Mouse (Mus musculus) testis, adult 2 months (tissue): Measurements from ENCODE around the gene Cish. TPM values are rescaled to one million over a fixed set of nuclear protein-coding genes. Genes with fewer than 3 reads are reported as not detected.

ENCODE experiments used
- H3K27ac ChIP-seq: fragments of 200-500 bp; 2 replicates; pipeline ENCODE4 v1.5.1; 2012; ENCODE audit warnings: low read depth, low read length; ENCODE audit not compliant: control insufficient read depth, insufficient read depth
- H3K27me3 ChIP-seq: fragments of 200-500 bp; 2 replicates; pipeline ENCODE4 v1.6.1; 2012; ENCODE audit warnings: mild to moderate bottlenecking, low read length, moderate library complexity; ENCODE audit not compliant: control insufficient read depth, insufficient read depth
- H3K36me3 ChIP-seq: fragments of 200-500 bp; 2 replicates; pipeline ENCODE4 v1.6.1; 2012; ENCODE audit warnings: mild to moderate bottlenecking, low read length; ENCODE audit not compliant: control insufficient read depth, insufficient read depth
- H3K4me1 ChIP-seq: fragments of 200-500 bp; 2 replicates; pipeline ENCODE4 v1.6.1; 2012; ENCODE audit warnings: low read length; ENCODE audit not compliant: control insufficient read depth, insufficient read depth
- H3K4me3 ChIP-seq: fragments of 200-500 bp; 2 replicates; pipeline ENCODE4 v1.5.1; 2012; ENCODE audit warnings: low read depth, mild to moderate bottlenecking, low read length, moderate library complexity, mixed read lengths; ENCODE audit not compliant: control insufficient read depth
- CTCF ChIP-seq: fragments of 200-500 bp; IDR thresholded peaks from 2 replicates; pipeline ENCODE4 v1.5.1; 2012; ENCODE audit warnings: low read depth, mild to moderate bottlenecking, inconsistent platforms, low read length, moderate library complexity; ENCODE audit not compliant: control insufficient read depth, insufficient read depth, insufficient replicate concordance
- POLR2A ChIP-seq: fragments of 200-500 bp; IDR thresholded peaks from 2 replicates; pipeline ENCODE4 v1.6.1; 2012; ENCODE audit warnings: low read depth, mild to moderate bottlenecking, inconsistent platforms, low read length, moderate library complexity; ENCODE audit not compliant: control insufficient read depth
- polyA plus RNA-seq: library from polyadenylated mRNA; depleted of rRNA; stranded (reverse); fragments of >200 nt; gene quantifications from 2 replicates; pipeline ENCODE4 v1.2.3, GENCODE M21; 2012

The Cish gene
- polyA plus RNA-seq, 1 experiment: 2.7 TPM

DNA sequence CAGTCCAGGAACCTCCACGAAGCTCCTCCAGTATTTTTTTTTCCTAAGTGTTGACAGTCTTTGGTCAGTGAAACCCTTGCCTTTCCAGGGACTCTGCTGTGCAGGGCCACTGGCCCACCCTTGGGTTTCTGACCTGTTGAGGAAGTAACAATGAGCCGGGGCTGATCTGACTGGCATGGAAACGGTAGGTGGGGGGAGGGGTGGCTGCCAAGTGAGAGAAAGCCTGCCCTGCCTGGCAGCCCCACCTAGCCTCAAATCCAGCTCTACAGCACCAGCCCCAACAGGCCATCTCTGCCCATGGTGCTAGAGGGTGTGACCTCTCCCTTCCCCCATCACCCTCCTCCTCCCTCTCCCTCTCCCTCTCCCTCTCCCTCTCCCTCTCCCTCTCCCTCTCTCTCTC is 10.8 kb upstream of the Cish start:
- TF ChIP-seq CTCF (no peak), POLR2A (no peak)
- H3K27ac ChIP-seq: no peak overlapping the region
- no peaks in the 10 kb centered on the region for H3K27me3 ChIP-seq
- no peak overlapping the region for H3K4me3 ChIP-seq
- no peaks in the 10 kb centered on the region for H3K36me3 ChIP-seq
- peaks cover 3% of the 10 kb centered on the region for H3K4me1 ChIP-seq

DNA sequence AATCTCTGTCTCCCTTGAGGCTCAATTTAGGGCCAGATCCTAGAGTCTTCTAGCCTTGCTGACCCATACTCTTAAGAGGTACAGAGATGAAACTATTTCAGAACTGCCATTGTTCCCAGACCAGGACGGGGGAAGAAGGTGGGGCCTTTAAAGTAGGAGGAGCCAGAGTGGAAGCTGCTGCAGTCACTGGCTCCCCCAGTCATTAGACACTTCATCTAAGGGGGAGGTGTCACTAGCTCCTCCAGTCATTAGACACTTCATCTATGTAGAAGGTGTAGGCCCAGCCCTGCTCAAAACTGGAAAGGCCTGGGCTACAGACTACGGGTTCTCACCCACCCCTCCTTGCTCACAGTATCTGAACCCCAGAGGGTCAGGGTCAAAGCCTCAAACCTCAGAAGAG is 8.5 kb upstream of the Cish start:
- H3K4me3 ChIP-seq: no peak overlapping the region
- H3K27me3 ChIP-seq: no peaks in the 10 kb centered on the region
- H3K27ac ChIP-seq: no peak overlapping the region
- H3K4me1 ChIP-seq: peaks cover 3% of the 10 kb centered on the region; the same call in 1 of the 2 replicates
- H3K36me3 ChIP-seq: no peaks in the 10 kb centered on the region
- TF ChIP-seq CTCF: no peak
- no peak for TF ChIP-seq POLR2A

DNA sequence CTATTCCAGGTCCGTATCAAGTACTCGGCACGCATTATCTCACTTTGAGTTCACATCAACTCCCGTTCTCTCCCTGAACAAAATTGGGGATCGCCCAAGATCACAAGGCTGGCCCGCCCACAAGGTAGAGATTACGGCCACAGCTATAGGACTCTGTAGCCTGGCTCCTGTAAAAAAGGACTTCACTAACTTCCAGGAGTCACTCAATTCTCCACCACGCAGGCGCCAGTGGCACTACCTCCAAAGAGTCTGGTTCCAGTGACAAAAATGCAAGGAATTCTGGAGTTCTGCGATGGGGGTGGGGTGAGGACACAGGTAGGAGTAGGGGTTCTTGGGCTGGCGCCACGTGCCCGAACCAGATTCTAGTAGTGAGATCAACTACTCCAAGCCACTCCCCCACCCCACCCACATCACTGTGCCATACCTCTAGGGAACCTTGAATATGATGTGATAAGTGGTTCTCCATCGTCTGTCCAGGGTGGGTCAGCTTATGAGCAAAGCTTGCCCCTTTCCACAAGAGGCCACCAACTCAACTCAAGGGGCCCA is 7.6 kb upstream of the Cish start:
- Histone ChIP-seq H3K27me3 (no peaks in the 10 kb centered on the region), H3K4me1 (peaks cover 3% of the 10 kb centered on the region; the same call in 1 of the 2 replicates), H3K27ac (no peak overlapping the region), H3K36me3 (no peaks in the 10 kb centered on the region), H3K4me3 (no peak overlapping the region)
- TF ChIP-seq POLR2A: no peak
- TF ChIP-seq CTCF: no peak

DNA sequence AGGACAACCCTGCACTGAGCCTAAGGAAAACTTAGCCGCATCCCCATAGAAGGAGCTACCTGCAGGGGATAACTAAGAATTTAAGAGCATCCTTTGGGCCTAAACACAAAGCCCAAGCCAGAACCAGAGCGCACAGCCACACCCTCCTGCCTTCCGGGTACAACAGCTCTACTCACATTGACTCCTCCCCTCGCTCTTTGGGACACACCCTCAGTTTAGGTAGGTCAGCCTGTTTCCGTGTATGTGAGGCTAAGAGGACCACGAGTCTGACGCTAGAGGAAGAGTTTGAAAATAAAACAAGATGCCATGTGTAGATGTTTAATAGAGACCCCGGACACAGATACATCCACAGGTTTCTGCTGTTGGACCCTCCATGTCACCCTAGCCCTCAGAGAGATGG is 7.1 kb upstream of the Cish start:
- Histone ChIP-seq H3K27ac (no peak overlapping the region), H3K36me3 (no peaks in the 10 kb centered on the region), H3K4me3 (peak overlapping the region; percentile 73), H3K4me1 (peaks cover 3% of the 10 kb centered on the region; the same call in 1 of the 2 replicates), H3K27me3 (no peaks in the 10 kb centered on the region)
- TF ChIP-seq POLR2A: no peak
- TF ChIP-seq CTCF: no peak

DNA sequence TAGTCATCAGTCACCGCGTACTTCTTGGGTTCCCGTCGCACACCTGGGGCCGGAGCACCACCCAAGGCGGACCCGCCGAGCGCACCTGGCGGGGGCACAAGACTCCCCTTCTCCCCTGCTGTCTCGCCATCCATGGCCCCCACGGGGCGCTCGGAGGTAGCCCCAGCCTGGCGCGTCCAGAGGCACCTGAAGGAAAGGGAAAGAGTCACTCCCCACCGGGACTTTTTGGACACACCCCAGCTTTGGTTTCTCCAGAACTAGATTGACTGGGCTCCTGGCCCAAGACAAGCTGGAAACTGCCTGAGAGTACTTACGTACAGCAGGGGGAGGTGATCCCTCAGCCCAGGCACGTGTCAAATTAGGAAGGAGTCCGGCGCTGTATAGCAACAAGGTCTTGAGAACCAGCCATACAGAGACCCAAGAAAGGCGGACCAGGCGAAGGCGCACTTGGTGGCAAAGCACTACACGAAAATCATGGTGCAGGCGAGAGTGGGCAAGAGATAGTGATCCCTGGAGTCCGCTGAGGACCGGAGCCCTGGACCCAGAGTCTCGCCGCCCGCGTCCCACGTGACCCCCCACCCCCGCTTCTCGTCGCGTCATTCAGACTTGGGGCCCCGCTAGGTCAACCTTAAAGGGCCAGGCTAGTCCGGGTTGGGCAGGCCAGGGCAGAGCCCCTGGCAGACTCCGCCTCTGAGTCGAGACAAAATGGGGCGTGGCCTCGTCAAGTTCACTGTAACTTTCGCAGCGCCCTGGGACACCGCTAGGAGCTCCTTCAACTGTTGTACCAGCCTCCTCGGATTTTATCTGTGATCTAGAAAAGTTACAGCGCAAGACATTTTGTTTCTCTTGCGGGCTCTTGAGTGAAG is 6.4 kb upstream of the Cish start, which contains the start of gene Mapkapk3:
Gene Mapkapk3, minus strand, starts transcription at position 667 of the 866 bp plus-strand sequence.
- H3K36me3 ChIP-seq: no peaks in the 10 kb centered on the region
- peak within 1 kb of the TSS; percentile 73 for H3K4me3 ChIP-seq
- no peak within 1 kb of the TSS for H3K27ac ChIP-seq
- no peaks in the 10 kb centered on the region for H3K27me3 ChIP-seq
- TF ChIP-seq CTCF (no peak), POLR2A (no peak)
- H3K4me1 ChIP-seq: peaks cover 3% of the 10 kb centered on the region; the same call in 1 of the 2 replicates

DNA sequence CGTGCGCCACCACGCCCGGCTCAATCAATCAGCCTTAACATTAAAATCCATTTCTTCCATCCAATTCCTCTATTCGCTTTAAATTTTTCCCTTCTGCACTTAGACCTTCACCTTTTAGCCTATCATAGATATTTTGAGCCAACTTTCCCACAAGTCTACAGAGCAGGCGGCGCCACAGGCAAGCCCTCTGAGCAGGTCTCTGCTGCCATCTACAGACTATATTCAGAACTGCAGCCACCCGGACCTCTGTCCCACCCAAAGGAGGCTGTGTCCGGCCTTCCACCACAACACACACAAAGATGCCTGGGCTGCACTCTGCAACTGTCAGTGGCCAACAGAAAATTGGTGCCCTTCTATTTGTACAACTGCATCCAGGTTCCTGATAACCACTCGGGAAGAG is 4.9 kb upstream of the Cish start:
- H3K27ac ChIP-seq: no peak overlapping the region
- TF ChIP-seq POLR2A (no peak), CTCF (peak; percentile 95)
- H3K36me3 ChIP-seq: no peaks in the 10 kb centered on the region
- peaks cover 3% of the 10 kb centered on the region; the same call in 1 of the 2 replicates for H3K4me1 ChIP-seq
- H3K4me3 ChIP-seq: no peak overlapping the region
- no peaks in the 10 kb centered on the region for H3K27me3 ChIP-seq

DNA sequence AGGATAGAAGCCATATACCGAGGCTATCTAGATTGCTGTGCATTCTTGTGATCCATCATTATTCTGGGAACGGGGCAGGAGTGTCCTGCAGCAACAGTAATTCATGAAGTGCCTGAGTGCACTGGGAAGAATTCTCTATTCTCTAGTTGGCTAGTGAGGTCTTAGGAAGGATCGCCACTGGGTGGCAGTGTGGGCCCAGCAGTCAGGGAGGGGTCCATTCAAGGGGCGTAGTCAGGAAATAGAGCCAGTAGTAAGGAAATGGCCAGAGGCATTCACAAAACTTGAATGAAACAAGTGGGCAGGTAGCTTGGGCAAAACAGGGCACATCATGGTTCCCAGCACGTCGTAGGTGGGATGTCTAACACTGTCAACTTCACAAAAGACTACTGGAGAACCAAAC is 1.6 kb upstream of the Cish start:
- Histone ChIP-seq H3K27me3 (no peaks in the 10 kb centered on the region), H3K36me3 (no peaks in the 10 kb centered on the region), H3K4me1 (peaks cover 15% of the 10 kb centered on the region), H3K27ac (no peak overlapping the region), H3K4me3 (no peak overlapping the region)
- peak; percentile 60; the same call in 1 of the 2 replicates for TF ChIP-seq CTCF
- TF ChIP-seq POLR2A: no peak
